Mouse (Mus musculus) cortical plate, adult 2 months (tissue): ENCODE measurements around the gene Rgs12.

ENCODE experiments used
- CTCF ChIP-seq: fragments of 200-500 bp; IDR thresholded peaks from 2 replicates; pipeline ENCODE4 v1.5.1; 2011; ENCODE audit warnings: mild to moderate bottlenecking, control low read depth, low read length; ENCODE audit not compliant: insufficient read depth; ENCODE audit errors: extremely low read depth
- POLR2A ChIP-seq: fragments of 200-500 bp; IDR thresholded peaks from 2 replicates; pipeline ENCODE4 v1.6.1; 2011; ENCODE audit warnings: mild to moderate bottlenecking, low read length, control low read depth; ENCODE audit not compliant: insufficient read depth; ENCODE audit errors: extremely low read depth

DNA sequence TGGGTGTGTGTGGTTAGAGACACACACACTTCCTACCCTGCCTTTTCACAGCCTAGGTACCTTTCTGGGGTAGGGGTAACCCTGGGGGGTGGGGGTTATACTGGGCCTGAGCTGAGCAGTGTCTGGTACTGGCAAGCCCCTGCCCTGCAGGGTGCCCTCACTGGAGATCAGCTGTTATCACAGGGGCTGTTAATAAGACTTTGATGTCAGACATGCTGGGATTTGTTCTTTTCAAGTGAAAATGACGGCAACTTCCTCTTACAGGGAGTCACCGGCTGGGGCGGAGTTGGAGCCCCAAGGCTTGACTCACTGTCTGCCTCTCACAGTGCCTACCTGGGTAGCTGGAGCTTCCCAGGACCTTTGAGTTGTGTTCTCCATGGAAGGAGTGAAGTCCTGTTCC, 49.5 kb downstream of the Rgs12 start:
- 0 out of 2 replicates have a peak, but pooled peaks have one; percentile 17 for TF ChIP-seq POLR2A
- TF ChIP-seq CTCF = no peak
